Mouse (Mus musculus): ENCODE measurements around the gene Plpp2.

Gene Plpp2

DNA sequence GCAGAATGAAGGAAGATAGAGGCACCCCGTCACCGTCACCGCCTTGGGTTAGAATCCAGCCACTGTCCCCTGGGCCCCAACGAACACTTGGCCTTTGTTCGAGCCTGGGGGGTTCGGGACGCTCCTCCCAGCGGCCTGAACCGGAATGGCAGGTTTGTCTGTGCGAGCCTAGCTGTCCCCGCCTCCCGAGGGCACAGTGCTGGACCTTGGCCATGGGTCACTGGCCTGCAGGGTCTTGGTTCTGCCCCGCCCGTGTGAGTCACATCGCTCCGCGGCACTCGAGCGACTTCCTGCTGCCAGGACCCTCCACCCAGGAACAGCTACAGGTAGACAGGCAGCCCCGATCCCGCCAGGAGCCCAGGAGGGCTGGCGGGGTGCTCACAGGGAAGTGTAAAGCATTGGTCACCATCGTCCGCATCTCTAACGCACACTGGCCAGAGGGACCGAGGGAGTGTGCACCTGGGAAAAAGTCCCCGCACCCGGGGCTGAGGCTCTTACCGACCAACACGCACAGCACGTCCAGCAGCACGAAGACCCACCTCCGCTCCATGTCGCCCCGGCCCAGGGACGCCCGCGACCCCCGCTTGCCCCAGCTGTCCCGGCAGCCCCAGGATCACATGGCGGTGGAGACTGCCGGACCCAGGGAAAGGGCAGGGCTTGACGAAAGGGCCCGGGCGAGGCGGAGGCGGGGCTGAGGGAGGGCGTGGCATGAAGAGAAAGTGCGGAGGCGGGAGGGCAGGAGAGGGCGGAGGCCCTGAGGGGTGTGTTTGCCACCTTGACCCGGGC lies at the start of gene Plpp2:
Gene Plpp2, minus strand, starts transcription at position 671 of the 786 bp plus-strand sequence.
- in situ Hi-C loops (cut with MboI; ENCODE audit: unreplicated experiment in 2 of 2): no loop called here

DNA sequence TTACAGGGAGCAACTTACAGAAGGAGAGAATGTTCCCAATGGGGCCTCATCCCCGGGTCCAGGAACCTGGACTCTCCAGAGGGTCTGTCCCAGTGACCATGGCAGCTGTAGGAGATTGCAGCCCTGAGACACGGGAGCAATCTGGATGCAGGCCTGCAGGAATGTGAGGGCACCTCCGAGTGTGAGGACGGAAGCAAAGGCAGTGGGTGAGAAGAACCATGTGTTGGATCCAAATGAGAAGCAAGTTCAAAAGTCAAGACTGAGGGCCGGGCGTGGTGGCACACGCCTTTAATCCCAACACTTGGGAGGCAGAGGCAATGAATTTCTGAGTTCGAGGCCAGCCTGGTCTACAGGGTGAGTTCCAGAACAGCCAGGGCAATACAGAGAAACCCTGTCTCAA lies 47.9 kb upstream of the Plpp2 start:
- in situ Hi-C loops (cut with MboI; ENCODE audit: unreplicated experiment in 2 of 2): loop anchor here in 1 of 2 experiments (5.0 kb wide), 1 partner anchor 71 kb away; no protein-coding TSS in a partner anchor

GRCm38 (mm10) chr10:79580811-79581210 lies 47.2 kb upstream of the Plpp2 start:
- in situ Hi-C loops (cut with MboI; ENCODE audit: unreplicated experiment in 2 of 2): loop anchor here in 1 of 2 experiments (5.0 kb wide), 1 partner anchor 71 kb away; no protein-coding TSS in a partner anchor

- in situ Hi-C loops (cut with MboI; ENCODE audit: unreplicated experiment in 2 of 2): loop anchor here in 1 of 2 experiments (5.0 kb wide), 1 partner anchor 72 kb away; no protein-coding TSS in a partner anchor
These were observed 46.8 kb upstream of the Plpp2 start for GRCm38 (mm10) chr10:79580356-79580755.

GRCm38 (mm10) chr10:79579781-79580180 lies 46.2 kb upstream of the Plpp2 start:
- in situ Hi-C loops (cut with MboI; ENCODE audit: unreplicated experiment in 2 of 2): loop anchor here in 1 of 2 experiments (5.0 kb wide), 1 partner anchor 73 kb away; no protein-coding TSS in a partner anchor

- in situ Hi-C loops (cut with MboI; ENCODE audit: unreplicated experiment in 2 of 2): no loop called here
These were observed 45.3 kb upstream of the Plpp2 start for GRCm38 (mm10) chr10:79578891-79579290.

DNA sequence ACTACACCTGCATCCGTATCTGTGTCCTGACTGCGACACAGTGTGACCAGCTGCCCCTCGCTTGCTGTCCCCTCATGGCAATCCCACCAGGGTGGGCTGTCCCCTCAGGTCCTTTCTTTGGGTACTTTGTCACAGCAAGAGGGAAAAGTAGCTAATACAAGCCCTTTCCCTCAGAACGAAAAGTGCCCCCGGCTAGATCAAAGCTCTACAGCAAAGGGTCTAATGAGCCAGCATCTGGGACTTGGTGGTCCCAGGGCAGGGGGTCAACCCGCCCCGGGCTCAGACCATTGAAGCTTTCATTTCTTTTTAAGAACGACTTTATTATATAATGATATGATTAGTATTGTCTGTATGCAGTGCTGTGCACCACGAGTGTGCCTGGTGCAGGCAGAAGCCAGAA lies 44.7 kb upstream of the Plpp2 start:
- in situ Hi-C loops (cut with MboI; ENCODE audit: unreplicated experiment in 2 of 2): no loop called here

DNA sequence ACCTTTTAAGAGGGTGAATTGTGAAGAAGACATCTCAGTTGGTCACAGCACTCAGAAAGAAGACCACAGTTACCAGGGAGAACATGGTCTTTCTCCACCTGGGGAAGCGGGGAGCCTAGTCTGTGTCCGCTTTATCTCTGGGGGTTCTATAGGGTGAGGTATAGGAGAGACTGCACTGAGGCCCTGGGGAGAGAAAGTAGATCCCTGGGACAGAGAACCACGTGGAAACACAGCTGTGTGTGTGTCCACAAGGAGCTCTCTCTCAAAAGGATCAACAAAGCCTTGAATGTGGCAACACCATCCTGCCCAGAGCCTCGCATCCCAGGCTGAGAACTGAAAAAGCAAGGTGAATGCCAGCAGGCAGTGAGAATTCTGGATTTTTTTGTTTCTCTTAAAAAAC lies 43.8 kb upstream of the Plpp2 start:
- in situ Hi-C loops (cut with MboI; ENCODE audit: unreplicated experiment in 2 of 2): no loop called here

- in situ Hi-C loops (cut with MboI; ENCODE audit: unreplicated experiment in 2 of 2): no loop called here
These were observed 42.2 kb upstream of the Plpp2 start for GRCm38 (mm10) chr10:79575754-79576153.

DNA sequence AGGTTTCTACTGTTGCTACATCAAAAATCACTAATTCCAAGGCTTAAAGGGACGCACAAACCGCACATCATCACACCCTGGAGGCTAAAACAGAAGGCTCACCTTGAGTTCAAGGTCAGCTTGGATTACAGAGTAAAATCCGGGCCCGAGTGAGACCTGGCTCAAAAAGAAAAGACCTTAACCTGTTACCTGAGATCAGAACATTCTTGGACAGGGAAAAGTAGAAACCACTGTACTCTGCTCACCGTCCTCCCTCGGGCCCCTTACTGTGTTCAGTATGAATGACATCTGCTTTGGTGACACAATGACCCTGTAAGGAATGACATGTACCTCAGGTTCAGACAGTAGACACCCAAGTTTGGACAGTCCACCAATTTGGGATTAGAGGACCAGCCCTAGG lies 41.2 kb upstream of the Plpp2 start:
- in situ Hi-C loops (cut with MboI; ENCODE audit: unreplicated experiment in 2 of 2): no loop called here

DNA sequence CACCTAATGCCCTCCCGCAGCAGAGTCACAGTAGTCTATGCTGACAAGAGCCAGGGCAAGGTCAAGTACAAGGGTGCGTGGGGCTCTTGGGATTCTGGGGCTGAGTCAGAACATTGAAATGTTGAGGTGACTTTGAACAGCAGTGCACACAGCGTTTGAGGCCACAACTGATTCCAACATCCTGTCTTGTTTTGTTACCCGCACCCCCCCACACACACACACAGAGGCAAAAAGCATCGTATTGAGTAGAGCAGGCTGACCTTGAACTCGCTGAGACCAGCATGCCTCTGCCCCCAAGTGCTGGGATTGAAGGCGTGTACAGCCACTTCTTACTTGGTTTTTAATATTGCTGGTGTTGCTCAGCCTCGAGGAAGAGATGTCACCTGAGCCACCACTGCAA lies 40.8 kb upstream of the Plpp2 start:
- in situ Hi-C loops (cut with MboI; ENCODE audit: unreplicated experiment in 2 of 2): no loop called here

GRCm38 (mm10) chr10:79573611-79574010 lies 40.0 kb upstream of the Plpp2 start:
- in situ Hi-C loops (cut with MboI; ENCODE audit: unreplicated experiment in 2 of 2): no loop called here

DNA sequence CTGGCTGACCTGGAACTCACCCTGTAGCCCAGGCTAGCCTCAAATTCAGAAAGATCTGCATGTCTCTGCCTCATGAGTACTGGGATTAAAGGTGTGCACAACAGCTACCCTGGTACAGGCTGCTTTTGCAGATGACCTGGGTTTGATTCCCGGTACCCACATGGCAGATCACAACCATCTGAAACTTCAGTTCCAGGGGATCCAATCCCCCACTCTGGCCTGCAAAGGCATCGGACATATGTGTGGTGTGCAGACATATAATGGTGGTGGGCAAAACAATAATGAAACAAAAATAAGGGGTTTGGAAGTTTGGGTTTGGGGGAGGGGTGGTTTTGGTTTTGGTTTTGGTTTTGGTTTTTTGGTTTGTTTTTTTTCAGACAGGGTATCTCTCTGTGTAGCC lies 37.7 kb upstream of the Plpp2 start:
- in situ Hi-C loops (cut with MboI; ENCODE audit: unreplicated experiment in 2 of 2): no loop called here

GRCm38 (mm10) chr10:79569921-79570320 lies 36.3 kb upstream of the Plpp2 start:
- in situ Hi-C loops (cut with MboI; ENCODE audit: unreplicated experiment in 2 of 2): no loop called here

GRCm38 (mm10) chr10:79559716-79560115 lies 26.1 kb upstream of the Plpp2 start:
- in situ Hi-C loops (cut with MboI; ENCODE audit: unreplicated experiment in 2 of 2): no loop called here

DNA sequence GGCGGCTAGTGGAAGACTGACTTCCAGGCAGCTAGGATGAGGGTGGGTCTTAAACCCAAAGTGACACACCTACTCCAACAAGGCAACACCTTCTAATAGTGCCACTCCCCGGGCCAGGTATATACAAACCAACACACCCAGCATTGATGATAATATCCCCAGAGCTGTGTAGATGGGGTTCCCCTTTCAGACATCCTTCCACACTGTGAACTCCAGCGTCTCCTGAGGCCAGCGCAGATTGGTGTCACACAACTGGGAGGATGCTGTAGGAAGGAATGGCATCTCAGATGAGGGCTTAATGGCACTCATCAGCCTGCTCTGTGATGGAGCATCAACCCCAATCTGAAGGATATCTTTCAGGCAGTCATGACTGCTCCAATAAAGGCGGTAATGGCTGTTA lies 23.9 kb upstream of the Plpp2 start:
- in situ Hi-C loops (cut with MboI; ENCODE audit: unreplicated experiment in 2 of 2): no loop called here

- in situ Hi-C loops (cut with MboI; ENCODE audit: unreplicated experiment in 2 of 2): no loop called here
These were observed 23.4 kb upstream of the Plpp2 start for GRCm38 (mm10) chr10:79556951-79557350.

DNA sequence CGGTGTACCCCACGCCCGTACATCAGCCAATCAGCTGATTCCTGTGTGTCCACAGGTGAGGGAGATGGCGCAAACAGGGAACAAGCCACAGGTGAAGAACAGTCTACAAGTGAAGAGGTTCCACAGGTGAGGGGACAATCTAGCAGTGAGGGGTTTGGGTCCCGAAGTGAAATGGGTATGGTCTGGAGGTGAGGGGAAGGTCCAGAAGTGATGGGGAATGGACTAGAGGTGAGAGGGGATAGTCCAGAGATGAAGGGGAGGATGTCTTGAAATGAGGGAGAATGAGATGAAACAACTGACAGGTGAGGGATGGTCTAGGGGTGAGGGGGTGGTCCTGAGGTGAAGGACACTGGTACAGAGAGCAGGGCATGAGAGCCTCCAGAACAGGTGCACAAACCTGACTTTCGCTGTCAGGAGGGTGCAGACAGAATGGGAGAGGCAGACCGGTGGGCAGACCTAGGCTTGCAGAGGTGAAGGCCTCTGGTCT lies 21.7 kb upstream of the Plpp2 start:
- in situ Hi-C loops (cut with MboI; ENCODE audit: unreplicated experiment in 2 of 2): no loop called here

- in situ Hi-C loops (cut with MboI; ENCODE audit: unreplicated experiment in 2 of 2): no loop called here
These were observed 21.0 kb upstream of the Plpp2 start, which contains the start of gene Mier2 for GRCm38 (mm10) chr10:79554330-79555237. Gene Mier2 (minus strand): TSS chr10:79555199.

DNA sequence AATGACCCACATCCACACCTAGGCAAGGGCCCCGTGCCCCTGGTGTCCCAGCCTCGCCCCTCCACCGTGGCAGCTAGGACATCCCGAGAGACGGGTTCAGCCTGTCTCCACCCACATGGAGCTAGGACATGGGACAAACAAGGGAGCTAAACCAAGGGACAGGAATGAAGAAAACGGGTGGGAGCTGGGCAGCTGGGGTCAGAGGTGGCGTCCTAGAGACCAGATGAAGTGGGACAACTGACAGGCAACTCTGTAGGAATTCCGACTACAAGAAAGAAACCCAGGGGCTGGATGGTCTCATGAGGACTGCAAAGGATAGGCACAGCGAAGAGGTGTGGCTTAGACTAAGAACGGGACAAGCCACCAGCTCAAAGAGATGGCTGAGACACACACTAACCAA lies 20.1 kb upstream of the Plpp2 start:
- in situ Hi-C loops (cut with MboI; ENCODE audit: unreplicated experiment in 2 of 2): no loop called here

DNA sequence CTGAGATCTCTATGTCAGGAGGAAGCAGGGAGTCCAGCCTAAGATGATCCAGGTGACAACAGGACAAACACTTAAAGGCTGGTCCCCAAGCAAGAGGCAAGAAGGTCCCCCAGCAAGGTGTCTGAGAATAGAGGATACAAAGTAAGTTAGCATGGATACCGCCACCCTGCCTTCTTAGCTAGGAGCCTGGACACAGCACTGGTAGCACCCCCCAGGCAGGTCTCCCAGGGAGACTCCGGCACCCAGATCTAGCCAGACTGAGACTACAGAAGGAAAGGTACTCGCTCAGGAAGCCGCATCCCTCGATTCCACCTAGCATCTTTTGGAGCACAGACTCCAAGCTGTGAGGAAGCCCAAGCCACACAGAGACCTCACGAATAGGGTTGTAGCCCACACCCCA lies 19.6 kb upstream of the Plpp2 start:
- in situ Hi-C loops (cut with MboI; ENCODE audit: unreplicated experiment in 2 of 2): no loop called here
